Mouse (Mus musculus): ENCODE results near the gene Plcb4. TPM values are rescaled to one million over a fixed set of nuclear protein-coding genes. Genes with fewer than 3 reads are reported as not detected.

Plcb4 gene
- polyA plus RNA-seq, 1 experiment from 2014 or later: 12.4 TPM

- no peak overlapping the region for H3K4me2 ChIP-seq (ENCODE audit: low read depth, severe bottlenecking)
- DNase-seq (ENCODE audit: low spot score) (no peak), ATAC-seq (ENCODE audit: insufficient number of reproducible peaks, low FRiP score, low TSS enrichment, low read depth) (no peak)
- peaks cover 3% of the 10 kb centered on the region; the same call in 1 of the 2 replicates for H3K4me1 ChIP-seq (ENCODE audit: control insufficient read depth, insufficient read depth, low read length)
- 82% methylated on average over 9 of the region's 9 CpGs for WGBS
- no peak overlapping the region for H3K27ac ChIP-seq (replicated peaks; ENCODE audit: low read depth, low read length)
- no peak overlapping the region for H3K9ac ChIP-seq (ENCODE audit: low read length)
- H3K27me3 ChIP-seq (ENCODE audit: control insufficient read depth, insufficient read depth, low read length): no peaks in the 10 kb centered on the region
- H3K4me3 ChIP-seq (ENCODE audit: low read depth, low read length): no peak overlapping the region
- no peaks in the 10 kb centered on the region for H3K9me3 ChIP-seq (ENCODE audit: control insufficient read depth, low read length)
- H3K36me3 ChIP-seq (ENCODE audit: control insufficient read depth, insufficient read depth, low read length): no peaks in the 10 kb centered on the region
Observed at GRCm38 (mm10) chr2:135802878-135803450, 144.2 kb downstream of the Plcb4 start.

GRCm38 (mm10) chr2:135805748-135806685 lies 147.2 kb downstream of the Plcb4 start:
- 85% methylated on average over 15 of the region's 15 CpGs for WGBS
- no peaks in the 10 kb centered on the region for H3K36me3 ChIP-seq (ENCODE audit: control insufficient read depth, insufficient read depth, low read length)
- H3K27ac ChIP-seq (replicated peaks; ENCODE audit: low read depth, low read length): no peak overlapping the region
- no peaks in the 10 kb centered on the region for H3K27me3 ChIP-seq (ENCODE audit: control insufficient read depth, insufficient read depth, low read length)
- no peak for DNase-seq (ENCODE audit: low spot score)
- no peaks in the 10 kb centered on the region for H3K4me1 ChIP-seq (ENCODE audit: control insufficient read depth, insufficient read depth, low read length)
- no peak overlapping the region for H3K4me3 ChIP-seq (ENCODE audit: low read depth, low read length)
- no peak overlapping the region for H3K4me2 ChIP-seq (ENCODE audit: low read depth, severe bottlenecking)
- H3K9ac ChIP-seq (ENCODE audit: low read length): no peak overlapping the region
- ATAC-seq (ENCODE audit: insufficient number of reproducible peaks, low FRiP score, low TSS enrichment, low read depth): no peak
- no peaks in the 10 kb centered on the region for H3K9me3 ChIP-seq (ENCODE audit: control insufficient read depth, low read length)

GRCm38 (mm10) chr2:135808342-135808741 lies 149.5 kb downstream of the Plcb4 start:
- no peak overlapping the region for H3K9ac ChIP-seq (ENCODE audit: low read length)
- DNase-seq (ENCODE audit: low spot score): no peak
- no peak for ATAC-seq (ENCODE audit: insufficient number of reproducible peaks, low FRiP score, low TSS enrichment, low read depth)
- no peaks in the 10 kb centered on the region for H3K27me3 ChIP-seq (ENCODE audit: control insufficient read depth, insufficient read depth, low read length)
- H3K9me3 ChIP-seq (ENCODE audit: control insufficient read depth, low read length): no peaks in the 10 kb centered on the region
- no peak overlapping the region for H3K4me2 ChIP-seq (ENCODE audit: low read depth, severe bottlenecking)
- no peak overlapping the region for H3K4me3 ChIP-seq (ENCODE audit: low read depth, low read length)
- H3K27ac ChIP-seq (replicated peaks; ENCODE audit: low read depth, low read length): no peak overlapping the region
- H3K36me3 ChIP-seq (ENCODE audit: control insufficient read depth, insufficient read depth, low read length): no peaks in the 10 kb centered on the region
- no peaks in the 10 kb centered on the region for H3K4me1 ChIP-seq (ENCODE audit: control insufficient read depth, insufficient read depth, low read length)
- 78% methylated on average over 4 of the region's 4 CpGs for WGBS

GRCm38 (mm10) chr2:135810841-135811240 lies 152.0 kb downstream of the Plcb4 start:
- Histone ChIP-seq H3K36me3 (ENCODE audit: control insufficient read depth, insufficient read depth, low read length) (no peaks in the 10 kb centered on the region), H3K4me3 (ENCODE audit: low read depth, low read length) (no peak overlapping the region), H3K27ac (replicated peaks; ENCODE audit: low read depth, low read length) (no peak overlapping the region), H3K9me3 (ENCODE audit: control insufficient read depth, low read length) (no peaks in the 10 kb centered on the region), H3K27me3 (ENCODE audit: control insufficient read depth, insufficient read depth, low read length) (no peaks in the 10 kb centered on the region), H3K9ac (ENCODE audit: low read length) (no peak overlapping the region), H3K4me2 (ENCODE audit: low read depth, severe bottlenecking) (no peak overlapping the region), H3K4me1 (ENCODE audit: control insufficient read depth, insufficient read depth, low read length) (no peaks in the 10 kb centered on the region)
- no peak for ATAC-seq (ENCODE audit: insufficient number of reproducible peaks, low FRiP score, low TSS enrichment, low read depth)
- no peak for DNase-seq (ENCODE audit: low spot score)
- 59% methylated on average over 6 of the region's 6 CpGs for WGBS

- H3K27ac ChIP-seq (replicated peaks; ENCODE audit: low read depth, low read length): no peak overlapping the region
- WGBS: 68% methylated on average over 5 of the region's 5 CpGs
- ATAC-seq (ENCODE audit: insufficient number of reproducible peaks, low FRiP score, low TSS enrichment, low read depth) (no peak), DNase-seq (ENCODE audit: low spot score) (no peak)
- no peaks in the 10 kb centered on the region for H3K27me3 ChIP-seq (ENCODE audit: control insufficient read depth, insufficient read depth, low read length)
- no peak overlapping the region for H3K4me3 ChIP-seq (ENCODE audit: low read depth, low read length)
- H3K9me3 ChIP-seq (ENCODE audit: control insufficient read depth, low read length): no peaks in the 10 kb centered on the region
- no peak overlapping the region for H3K4me2 ChIP-seq (ENCODE audit: low read depth, severe bottlenecking)
- H3K4me1 ChIP-seq (ENCODE audit: control insufficient read depth, insufficient read depth, low read length): no peaks in the 10 kb centered on the region
- no peaks in the 10 kb centered on the region for H3K36me3 ChIP-seq (ENCODE audit: control insufficient read depth, insufficient read depth, low read length)
- no peak overlapping the region for H3K9ac ChIP-seq (ENCODE audit: low read length)
Observed at GRCm38 (mm10) chr2:135811453-135812101, 152.8 kb downstream of the Plcb4 start.

- no peaks in the 10 kb centered on the region for H3K27me3 ChIP-seq (ENCODE audit: control insufficient read depth, insufficient read depth, low read length)
- H3K4me1 ChIP-seq (ENCODE audit: control insufficient read depth, insufficient read depth, low read length): no peaks in the 10 kb centered on the region
- H3K4me2 ChIP-seq (ENCODE audit: low read depth, severe bottlenecking): no peak overlapping the region
- H3K9ac ChIP-seq (ENCODE audit: low read length): no peak overlapping the region
- no peaks in the 10 kb centered on the region for H3K36me3 ChIP-seq (ENCODE audit: control insufficient read depth, insufficient read depth, low read length)
- 92% methylated on average over 8 of the region's 8 CpGs for WGBS
- no peaks in the 10 kb centered on the region for H3K9me3 ChIP-seq (ENCODE audit: control insufficient read depth, low read length)
- H3K4me3 ChIP-seq (ENCODE audit: low read depth, low read length): no peak overlapping the region
- DNase-seq (ENCODE audit: low spot score) (no peak), ATAC-seq (ENCODE audit: insufficient number of reproducible peaks, low FRiP score, low TSS enrichment, low read depth) (no peak)
- H3K27ac ChIP-seq (replicated peaks; ENCODE audit: low read depth, low read length): no peak overlapping the region
Observed at GRCm38 (mm10) chr2:135812701-135813246, 154.0 kb downstream of the Plcb4 start.

GRCm38 (mm10) chr2:135820691-135821090 lies 161.9 kb downstream of the Plcb4 start:
- no peak for ATAC-seq (ENCODE audit: insufficient number of reproducible peaks, low FRiP score, low TSS enrichment, low read depth)
- Histone ChIP-seq H3K36me3 (ENCODE audit: control insufficient read depth, insufficient read depth, low read length) (no peaks in the 10 kb centered on the region), H3K27me3 (ENCODE audit: control insufficient read depth, insufficient read depth, low read length) (no peaks in the 10 kb centered on the region), H3K27ac (replicated peaks; ENCODE audit: low read depth, low read length) (no peak overlapping the region), H3K4me1 (ENCODE audit: control insufficient read depth, insufficient read depth, low read length) (no peaks in the 10 kb centered on the region), H3K9ac (ENCODE audit: low read length) (no peak overlapping the region), H3K4me2 (ENCODE audit: low read depth, severe bottlenecking) (no peak overlapping the region), H3K9me3 (ENCODE audit: control insufficient read depth, low read length) (no peaks in the 10 kb centered on the region), H3K4me3 (ENCODE audit: low read depth, low read length) (no peak overlapping the region)
- DNase-seq (ENCODE audit: low spot score): no peak
- WGBS: 44% methylated on average over 2 of the region's 2 CpGs

- no peak overlapping the region for H3K9ac ChIP-seq (ENCODE audit: low read length)
- no peak for ATAC-seq (ENCODE audit: insufficient number of reproducible peaks, low FRiP score, low TSS enrichment, low read depth)
- H3K4me1 ChIP-seq (ENCODE audit: control insufficient read depth, insufficient read depth, low read length): no peaks in the 10 kb centered on the region
- no peaks in the 10 kb centered on the region for H3K9me3 ChIP-seq (ENCODE audit: control insufficient read depth, low read length)
- no peaks in the 10 kb centered on the region for H3K36me3 ChIP-seq (ENCODE audit: control insufficient read depth, insufficient read depth, low read length)
- H3K27ac ChIP-seq (replicated peaks; ENCODE audit: low read depth, low read length): no peak overlapping the region
- WGBS: 88% methylated on average over 1 of the region's 1 CpGs
- no peak overlapping the region for H3K4me3 ChIP-seq (ENCODE audit: low read depth, low read length)
- no peak overlapping the region for H3K4me2 ChIP-seq (ENCODE audit: low read depth, severe bottlenecking)
- no peak for DNase-seq (ENCODE audit: low spot score)
- no peaks in the 10 kb centered on the region for H3K27me3 ChIP-seq (ENCODE audit: control insufficient read depth, insufficient read depth, low read length)
Observed at GRCm38 (mm10) chr2:135823690-135824089, 164.9 kb downstream of the Plcb4 start.
